In the genomic region with DNA sequence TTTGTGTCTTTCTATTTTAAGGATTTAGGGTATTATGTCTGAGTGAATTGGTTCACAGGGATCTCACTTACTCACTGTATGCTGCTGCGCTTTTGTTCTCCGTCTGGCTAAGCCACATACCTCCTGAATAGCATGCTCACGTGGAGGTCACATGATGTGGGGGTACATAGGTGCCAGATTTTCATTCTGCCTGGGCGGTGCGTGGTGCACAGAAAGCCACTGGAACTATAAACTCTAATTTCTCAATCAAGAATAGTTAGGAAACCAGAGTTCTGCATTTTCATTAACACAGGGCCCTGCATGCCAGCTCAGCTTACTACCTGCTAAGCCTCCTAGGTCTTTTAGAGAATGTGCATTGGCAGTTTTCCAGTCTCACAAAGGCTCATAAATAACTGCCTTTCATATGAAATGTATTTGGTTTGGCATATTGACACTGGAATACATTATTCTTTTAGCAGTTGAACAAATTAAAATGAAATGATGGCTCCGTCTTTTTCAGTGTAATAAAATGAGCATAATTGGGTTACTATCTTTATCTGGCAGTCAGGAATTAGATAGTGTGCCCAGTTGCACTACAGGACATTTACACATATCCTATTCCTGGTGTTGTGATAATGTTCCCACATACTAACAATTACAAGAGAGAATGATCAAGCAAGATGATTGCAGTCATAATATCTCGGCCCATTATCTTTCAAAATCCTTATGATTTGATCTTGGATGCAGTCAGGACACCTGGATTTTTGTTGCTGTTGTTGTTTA, we compare ENCODE assay signal across 12 mouse cellular contexts.
DNase-seq lines count a peak whose midpoint lies in the region; ATAC-seq and TF ChIP-seq lines count a peak whose summit lies in the region.
"Had no signal": no experiment of that assay in that cellular context is flagged by ENCODE, and none has a peak within 500 bp of the region (broad histone marks: within the 10 kb centered on the region; RNA-seq: fewer than 3 reads in every experiment).

No protein-coding gene starts in this region.

- 65% methylated on average over 7 of the region's 7 CpGs for WGBS in embryonic facial prominence, embryonic 11.5 days
- WGBS in embryonic facial prominence, embryonic 10.5 days: 75% methylated on average over 7 of the region's 7 CpGs
- 73% methylated on average over 7 of the region's 7 CpGs for WGBS in lung, embryonic 14.5 days
- 20% methylated on average over 7 of the region's 7 CpGs for WGBS in forebrain, embryonic 13.5 days
- 35% methylated on average over 7 of the region's 7 CpGs for WGBS in midbrain, postnatal 0 days

- H3K27ac ChIP-seq in embryonic facial prominence, embryonic 11.5 days (replicated peaks; ENCODE audit: low read depth, low read length): no peak overlapping the region
- no peak overlapping the region for H3K27ac ChIP-seq in embryonic facial prominence, embryonic 10.5 days (replicated peaks)
- H3K27ac ChIP-seq in lung, embryonic 14.5 days (ENCODE audit: low read depth): no peak overlapping the region
- peak overlapping the region; percentile 69 for H3K27ac ChIP-seq in forebrain, embryonic 13.5 days
- 0 out of 2 replicates have a peak overlapping the region, but pooled peaks have one; percentile 8 for H3K27ac ChIP-seq in midbrain, postnatal 0 days (ENCODE audit: low read depth, low read length)
- H3K27ac ChIP-seq: kidney, postnatal 0 days; liver, embryonic 13.5 days had no signal

- H3K27me3 ChIP-seq in embryonic facial prominence, embryonic 11.5 days (ENCODE audit: control insufficient read depth, insufficient read depth, low read length): no peaks in the 10 kb centered on the region
- no peaks in the 10 kb centered on the region for H3K27me3 ChIP-seq in embryonic facial prominence, embryonic 10.5 days (replicated peaks; ENCODE audit: low read depth, poor library complexity, severe bottlenecking)
- H3K27me3 ChIP-seq in lung, embryonic 14.5 days (ENCODE audit: insufficient read depth, low read length): no peaks in the 10 kb centered on the region
- no peaks in the 10 kb centered on the region for H3K27me3 ChIP-seq in forebrain, embryonic 13.5 days
- H3K27me3 ChIP-seq in midbrain, postnatal 0 days (ENCODE audit: insufficient read depth, low read length): no peaks in the 10 kb centered on the region
- H3K27me3 ChIP-seq: heart, embryonic 12.5 days; liver, embryonic 13.5 days had no signal

- no peak overlapping the region for H3K4me3 ChIP-seq in embryonic facial prominence, embryonic 11.5 days (ENCODE audit: low read depth, low read length)
- H3K4me3 ChIP-seq in embryonic facial prominence, embryonic 10.5 days: no peak overlapping the region
- no peak overlapping the region for H3K4me3 ChIP-seq in lung, embryonic 14.5 days (ENCODE audit: low read depth, low read length)
- no peak overlapping the region for H3K4me3 ChIP-seq in forebrain, embryonic 13.5 days
- H3K4me3 ChIP-seq in midbrain, postnatal 0 days (ENCODE audit: low read depth, low read length): no peak overlapping the region
- H3K4me3 ChIP-seq: heart, embryonic 12.5 days; liver, embryonic 13.5 days had no signal

- H3K36me3 ChIP-seq in embryonic facial prominence, embryonic 11.5 days (replicated peaks; ENCODE audit: control insufficient read depth, insufficient read depth, low read depth, low read length): no peaks in the 10 kb centered on the region
- H3K36me3 ChIP-seq in embryonic facial prominence, embryonic 10.5 days (replicated peaks): no peaks in the 10 kb centered on the region
- no peaks in the 10 kb centered on the region for H3K36me3 ChIP-seq in lung, embryonic 14.5 days (ENCODE audit: insufficient read depth)
- H3K36me3 ChIP-seq in forebrain, embryonic 13.5 days (ENCODE audit: poor library complexity, severe bottlenecking): no peaks in the 10 kb centered on the region
- no peaks in the 10 kb centered on the region for H3K36me3 ChIP-seq in midbrain, postnatal 0 days (ENCODE audit: insufficient read depth, low read length)
- H3K36me3 ChIP-seq: heart, embryonic 12.5 days; liver, embryonic 13.5 days had no signal

- no peak overlapping the region for H3K9ac ChIP-seq in embryonic facial prominence, embryonic 11.5 days (replicated peaks; ENCODE audit: low read length)
- no peak overlapping the region for H3K9ac ChIP-seq in lung, embryonic 14.5 days
- H3K9ac ChIP-seq in forebrain, embryonic 13.5 days: no peak overlapping the region
- H3K9ac ChIP-seq in midbrain, postnatal 0 days (replicated peaks; ENCODE audit: low read length, poor library complexity, severe bottlenecking): no peak overlapping the region
- H3K9ac ChIP-seq: heart, embryonic 12.5 days; liver, embryonic 13.5 days had no signal

- peak; percentile 76; the same call in 1 of the 2 replicates for ATAC-seq in embryonic facial prominence, embryonic 11.5 days (replicated peaks; ENCODE audit: insufficient number of reproducible peaks, low FRiP score, low TSS enrichment, low read depth)
- ATAC-seq in lung, embryonic 14.5 days (ENCODE audit: insufficient read depth): no peak
- ATAC-seq in forebrain, embryonic 13.5 days: peak; percentile 95
- 0 out of 2 replicates have a peak, but pooled peaks have one; percentile 47 for ATAC-seq in midbrain, postnatal 0 days (ENCODE audit: low FRiP score)
- ATAC-seq in monocyte, adult 5-6 weeks (replicated peaks; ENCODE audit: insufficient number of reproducible peaks, low FRiP score, low TSS enrichment, poor library complexity, severe bottlenecking): no peak

- H3K4me1 ChIP-seq in embryonic facial prominence, embryonic 11.5 days (ENCODE audit: control insufficient read depth, insufficient read depth, low read length): no peaks in the 10 kb centered on the region
- peaks cover 25% of the 10 kb centered on the region for H3K4me1 ChIP-seq in embryonic facial prominence, embryonic 10.5 days
- H3K4me1 ChIP-seq in lung, embryonic 14.5 days (ENCODE audit: insufficient read depth): no peaks in the 10 kb centered on the region
- peaks cover 29% of the 10 kb centered on the region for H3K4me1 ChIP-seq in forebrain, embryonic 13.5 days
- peaks cover 8% of the 10 kb centered on the region; the same call in 1 of the 2 replicates for H3K4me1 ChIP-seq in midbrain, postnatal 0 days (ENCODE audit: insufficient read depth, low read length)
- H3K4me1 ChIP-seq: liver, embryonic 13.5 days had no signal

- DNase-seq in embryonic facial prominence, embryonic 11.5 days (ENCODE audit: low spot score): peak; percentile 41
- DNase-seq in embryonic facial prominence, embryonic 10.5 days (ENCODE audit: low spot score): no peak
- DNase-seq in lung, embryonic 14.5 days: peak; percentile 4
- DNase-seq in lung, postnatal 36 days: no peak
- DNase-seq in midbrain, postnatal 0 days (ENCODE audit: low spot score): peak; percentile 46
- no peak for DNase-seq in embryo, embryonic 10.5 days (ENCODE audit: low spot score)
- DNase-seq: B cell, adult 2 months; liver, embryonic 13.5 days had no signal

- TF ChIP-seq CTCF in lung, embryonic 14.5 days (IDR thresholded peaks at IDR 0.05; ENCODE audit: low read depth): no peak
- TF ChIP-seq CTCF in midbrain, postnatal 0 days (IDR thresholded peaks at IDR 0.05): no peak

- no peaks in the 10 kb centered on the region for H3K9me3 ChIP-seq in embryonic facial prominence, embryonic 11.5 days (replicated peaks; ENCODE audit: control insufficient read depth, low read length)
- no peaks in the 10 kb centered on the region for H3K9me3 ChIP-seq in embryonic facial prominence, embryonic 10.5 days
- no peaks in the 10 kb centered on the region for H3K9me3 ChIP-seq in lung, embryonic 14.5 days (ENCODE audit: low read depth, low read length)
- no peaks in the 10 kb centered on the region for H3K9me3 ChIP-seq in forebrain, embryonic 13.5 days (replicated peaks)
- no peaks in the 10 kb centered on the region for H3K9me3 ChIP-seq in midbrain, postnatal 0 days (ENCODE audit: low read length)
- H3K9me3 ChIP-seq: heart, embryonic 12.5 days; liver, embryonic 13.5 days had no signal

- H3K4me2 ChIP-seq in embryonic facial prominence, embryonic 11.5 days (ENCODE audit: low read depth, low read length): no peak overlapping the region
- H3K4me2 ChIP-seq in lung, embryonic 14.5 days: no peak overlapping the region
- H3K4me2 ChIP-seq in forebrain, embryonic 13.5 days: no peak overlapping the region
- H3K4me2 ChIP-seq in midbrain, postnatal 0 days (ENCODE audit: low read depth, low read length, poor library complexity, severe bottlenecking): no peak overlapping the region
- H3K4me2 ChIP-seq: heart, embryonic 12.5 days; liver, embryonic 13.5 days had no signal

Comparison
In these comparisons a context has a peak if more than half of its experiments do, and no peak if none do; other contexts are left out.
1. DNase-seq: peak in embryonic facial prominence, embryonic 11.5 days (single experiment), lung, embryonic 14.5 days (single experiment) and midbrain, postnatal 0 days (single experiment); none in embryonic facial prominence, embryonic 10.5 days (single experiment), lung, postnatal 36 days (single experiment) and embryo, embryonic 10.5 days (single experiment).
2. ATAC-seq: peak in embryonic facial prominence, embryonic 11.5 days (single experiment), forebrain, embryonic 13.5 days (single experiment) and midbrain, postnatal 0 days (single experiment); none in lung, embryonic 14.5 days (single experiment) and monocyte, adult 5-6 weeks (single experiment).
3. H3K27ac ChIP-seq: peak in forebrain, embryonic 13.5 days (single experiment) and midbrain, postnatal 0 days (single experiment); none in embryonic facial prominence, embryonic 11.5 days (single experiment), embryonic facial prominence, embryonic 10.5 days (single experiment) and lung, embryonic 14.5 days (single experiment).